Mouse (Mus musculus): ENCODE measurements around the gene Gm43738. TPM values are rescaled to one million over a fixed set of nuclear protein-coding genes. Genes with fewer than 3 reads are reported as not detected.
"Not testable (repeated sequence)": the region's sequence is repeated elsewhere in the genome, so short reads cannot be mapped to it uniquely, and the experiment has no call there.

Gm43738 gene
- polyA plus RNA-seq, 1 experiment: 0.08 TPM

- DNase-seq (ENCODE audit: extremely low spot score in 1 of 2, low spot score in 1 of 2): no peak
Measured at GRCm38 (mm10) chr3:89102495-89103290, 1.8 kb upstream of the Gm43738 start.

DNA sequence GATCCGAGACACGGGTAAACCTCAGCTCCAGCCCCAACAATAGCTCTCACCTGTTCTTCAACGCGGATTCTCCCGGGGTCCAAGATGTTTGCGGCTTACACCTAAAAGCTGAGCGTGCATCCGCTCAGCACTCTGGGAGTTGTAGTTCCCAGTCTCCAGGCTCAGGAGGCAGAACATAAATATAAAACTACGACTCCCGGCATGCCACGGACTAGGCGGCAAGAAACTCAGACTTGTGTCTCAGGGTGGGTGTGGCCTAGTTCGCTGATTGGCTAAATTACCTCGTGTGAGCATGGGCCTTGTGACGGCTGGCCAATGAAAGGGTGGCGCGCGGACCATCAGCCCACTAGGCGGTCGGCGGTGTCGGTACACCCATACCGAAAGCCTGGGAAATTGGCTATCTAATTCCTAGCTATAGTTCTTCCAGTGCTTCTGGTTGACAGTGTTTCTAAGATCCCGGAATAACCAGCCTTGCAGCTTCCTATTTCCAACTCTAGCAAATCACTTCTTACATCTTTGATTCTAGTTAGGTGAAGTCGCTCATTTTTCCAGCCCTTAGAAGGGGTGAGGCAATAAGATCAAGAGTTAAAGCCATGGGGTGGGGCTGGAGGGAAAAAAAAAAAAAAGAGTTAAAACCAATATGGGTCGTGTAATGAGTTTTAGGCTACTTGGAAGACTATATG is 1.1 kb upstream of the Gm43738 start, which contains the start of gene Fdps:
Gene Fdps (minus strand): TSS at position 148 of the 683 bp plus-strand sequence.
- peak; percentile 98 to 99 for DNase-seq (ENCODE audit: extremely low spot score in 1 of 2, low spot score in 1 of 2)

- DNase-seq (ENCODE audit: extremely low spot score in 1 of 2, low spot score in 1 of 2): peak in 1 of 2 experiments; percentile 65
Measured at GRCm38 (mm10) chr3:89101459-89101811, 536 bp upstream of the Gm43738 start.

GRCm38 (mm10) chr3:89094021-89094420 is 6.9 kb downstream of the Gm43738 start:
- DNase-seq (ENCODE audit: extremely low spot score in 1 of 2, low spot score in 1 of 2): no peak

DNA sequence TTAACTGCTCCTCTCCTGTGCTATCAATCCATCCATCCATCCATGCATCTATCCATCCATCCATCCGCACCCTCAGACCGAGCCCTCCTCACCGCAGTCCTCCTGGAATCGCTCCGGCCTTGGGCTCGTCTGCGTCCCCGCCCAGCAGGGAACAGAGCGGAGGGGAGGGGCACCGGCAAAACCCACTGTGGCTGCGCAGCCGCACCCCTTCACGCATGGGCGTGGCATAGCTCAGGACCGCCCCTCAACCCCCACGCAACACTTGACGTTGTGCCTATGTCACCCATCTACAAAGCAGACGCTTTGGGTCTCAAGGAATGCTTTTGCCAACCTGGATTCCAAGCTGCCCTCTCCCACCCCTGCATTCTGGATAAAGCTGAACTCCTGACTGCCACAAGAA is 7.7 kb downstream of the Gm43738 start, which contains the start of gene Rusc1:
Gene Rusc1 (minus strand): TSS at position 137 of the 400 bp plus-strand sequence.
- DNase-seq (ENCODE audit: extremely low spot score in 1 of 2, low spot score in 1 of 2): peak; percentile 91 to 96

GRCm38 (mm10) chr3:89092509-89093090 is 8.3 kb downstream of the Gm43738 start:
- DNase-seq (ENCODE audit: extremely low spot score in 1 of 2, low spot score in 1 of 2): no peak

DNA sequence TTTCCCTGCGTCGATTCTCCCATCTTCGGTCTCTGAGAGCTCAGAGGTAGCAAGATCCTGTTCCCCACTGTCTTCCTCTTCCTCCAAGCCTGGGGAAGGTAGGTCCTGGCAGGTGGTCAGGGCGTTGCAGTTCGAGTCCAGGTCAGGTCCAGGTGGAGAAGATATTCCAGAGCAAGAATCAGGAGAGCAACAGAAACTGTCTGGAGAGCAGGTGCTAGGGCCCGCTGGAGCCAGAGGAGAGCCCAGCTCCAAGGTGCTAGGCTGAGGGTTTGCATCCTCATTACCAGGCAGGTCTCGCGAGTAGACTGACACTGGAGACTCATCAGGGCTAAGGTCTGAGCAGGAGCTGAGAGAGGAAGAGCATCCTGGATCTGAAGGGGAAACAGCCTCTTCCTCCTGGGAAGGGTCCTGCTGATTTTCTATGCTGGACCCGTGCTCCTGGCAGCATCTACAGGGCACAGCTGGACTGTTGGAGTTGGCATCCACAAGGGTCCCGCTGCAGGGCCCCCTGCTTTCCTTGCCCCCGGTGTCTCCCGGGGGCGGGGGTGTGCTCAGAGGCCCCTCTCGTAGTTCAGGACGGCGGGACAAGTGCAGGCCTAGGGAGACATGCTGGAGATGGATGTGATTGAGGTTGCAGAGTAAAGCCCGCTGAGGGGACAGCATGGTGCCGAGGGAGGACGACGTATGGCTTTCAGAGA is 8.9 kb downstream of the Gm43738 start:
- DNase-seq (ENCODE audit: extremely low spot score in 1 of 2, low spot score in 1 of 2): no peak

DNA sequence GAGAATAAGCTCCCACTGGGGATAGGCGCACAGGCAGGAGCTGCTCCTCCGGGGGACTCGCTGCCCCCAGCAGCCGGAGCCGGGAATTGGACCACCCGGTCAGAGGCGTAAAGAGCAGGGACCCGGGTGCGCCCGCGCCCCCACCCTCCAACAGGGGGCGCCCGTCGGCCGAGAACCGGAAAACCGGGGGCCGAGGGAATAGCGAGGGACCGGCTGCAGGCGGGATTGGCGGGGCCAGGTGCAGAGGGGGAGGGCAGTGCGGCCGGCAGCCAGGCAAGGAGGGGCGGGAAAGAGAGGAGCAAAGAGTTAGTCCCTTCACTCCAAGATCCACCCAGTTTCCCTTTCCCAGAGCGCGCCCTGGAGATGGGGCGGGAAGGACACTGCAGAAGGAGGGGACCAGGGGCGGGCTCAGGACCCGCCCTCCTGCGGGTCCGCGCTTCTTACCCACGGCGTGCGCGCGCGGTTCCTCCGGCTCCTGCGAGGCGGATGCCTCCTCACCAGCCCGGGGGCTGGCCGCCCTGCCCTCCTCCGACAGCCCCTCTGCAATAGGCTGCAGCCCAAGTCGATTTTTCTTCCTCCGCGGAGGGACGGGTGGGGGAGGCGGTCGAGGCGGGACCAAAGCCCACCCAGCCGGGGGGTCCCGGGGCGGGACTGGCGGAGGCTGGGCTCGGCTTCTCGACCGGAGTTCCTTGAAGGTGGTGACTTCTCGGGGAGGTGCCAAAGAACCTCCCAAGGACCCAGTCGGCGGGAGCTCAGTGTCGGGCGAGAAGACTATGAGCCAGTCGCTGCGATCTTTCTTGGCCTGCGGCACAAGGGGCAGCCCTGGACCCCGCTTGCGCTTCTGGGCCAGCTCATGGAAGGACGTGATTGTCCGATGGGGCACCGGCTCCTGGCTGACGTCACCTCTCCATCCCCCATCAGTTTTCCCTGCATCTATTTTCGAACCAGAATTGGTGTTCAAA is 9.9 kb downstream of the Gm43738 start:
- peak in 1 of 2 experiments; percentile 86 for DNase-seq (ENCODE audit: extremely low spot score in 1 of 2, low spot score in 1 of 2)

DNA sequence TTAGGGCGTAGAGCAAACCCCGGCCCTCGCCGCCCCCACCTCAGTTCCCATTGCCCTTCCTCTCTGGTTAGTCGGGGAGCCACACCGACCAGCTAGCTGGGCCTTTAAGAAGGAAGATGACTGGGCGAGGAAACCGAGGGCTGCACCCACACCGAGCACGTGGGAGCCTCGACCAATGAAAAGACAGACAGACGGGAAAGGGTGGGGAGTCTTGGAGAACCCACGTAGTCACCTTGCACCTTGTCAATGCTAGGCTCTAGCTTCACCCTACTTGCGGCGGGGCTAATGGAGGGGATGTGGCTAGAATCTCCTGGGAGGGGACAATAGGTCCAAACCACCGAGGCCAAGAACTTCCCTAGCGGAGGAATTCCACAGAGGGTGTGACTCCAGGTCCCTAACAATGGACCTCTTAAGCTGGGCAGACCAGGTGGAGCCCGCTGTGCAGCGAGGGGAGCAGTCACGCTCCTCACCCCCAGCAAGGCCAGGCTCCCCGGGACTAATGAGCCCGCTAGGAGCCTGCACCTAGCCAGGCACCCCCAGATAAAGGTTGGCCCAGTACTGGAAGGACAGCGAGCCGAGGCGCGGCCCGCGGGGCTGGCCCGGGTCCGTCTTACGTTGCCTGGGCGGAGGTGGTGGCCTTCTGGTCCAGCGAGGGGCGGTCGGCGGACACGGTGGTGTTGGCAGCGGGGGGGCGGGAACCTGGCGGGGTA is 10.9 kb downstream of the Gm43738 start:
- DNase-seq (ENCODE audit: extremely low spot score in 1 of 2, low spot score in 1 of 2): peak; percentile 86 to 91

DNA sequence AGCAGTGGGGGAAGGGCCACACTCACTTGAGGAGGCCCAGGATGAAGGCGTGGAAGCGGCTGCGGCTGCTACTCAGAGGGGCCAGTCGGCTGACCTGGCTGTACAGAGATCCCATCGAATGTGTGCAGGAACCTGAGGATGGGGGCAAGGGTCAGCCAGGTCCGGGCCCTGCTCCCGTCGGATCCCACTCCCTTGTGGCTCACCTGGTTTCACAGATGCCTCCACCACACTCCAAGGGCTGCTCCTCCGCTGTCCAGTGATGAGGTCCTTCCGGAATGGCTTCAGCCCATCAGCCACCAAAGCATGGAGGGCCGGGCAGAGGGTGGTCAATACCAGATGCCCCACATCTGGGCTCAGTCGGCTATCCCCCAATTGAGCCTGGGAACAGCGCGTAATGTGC is 11.9 kb downstream of the Gm43738 start:
- no peak for DNase-seq (ENCODE audit: extremely low spot score in 1 of 2, low spot score in 1 of 2)

DNA sequence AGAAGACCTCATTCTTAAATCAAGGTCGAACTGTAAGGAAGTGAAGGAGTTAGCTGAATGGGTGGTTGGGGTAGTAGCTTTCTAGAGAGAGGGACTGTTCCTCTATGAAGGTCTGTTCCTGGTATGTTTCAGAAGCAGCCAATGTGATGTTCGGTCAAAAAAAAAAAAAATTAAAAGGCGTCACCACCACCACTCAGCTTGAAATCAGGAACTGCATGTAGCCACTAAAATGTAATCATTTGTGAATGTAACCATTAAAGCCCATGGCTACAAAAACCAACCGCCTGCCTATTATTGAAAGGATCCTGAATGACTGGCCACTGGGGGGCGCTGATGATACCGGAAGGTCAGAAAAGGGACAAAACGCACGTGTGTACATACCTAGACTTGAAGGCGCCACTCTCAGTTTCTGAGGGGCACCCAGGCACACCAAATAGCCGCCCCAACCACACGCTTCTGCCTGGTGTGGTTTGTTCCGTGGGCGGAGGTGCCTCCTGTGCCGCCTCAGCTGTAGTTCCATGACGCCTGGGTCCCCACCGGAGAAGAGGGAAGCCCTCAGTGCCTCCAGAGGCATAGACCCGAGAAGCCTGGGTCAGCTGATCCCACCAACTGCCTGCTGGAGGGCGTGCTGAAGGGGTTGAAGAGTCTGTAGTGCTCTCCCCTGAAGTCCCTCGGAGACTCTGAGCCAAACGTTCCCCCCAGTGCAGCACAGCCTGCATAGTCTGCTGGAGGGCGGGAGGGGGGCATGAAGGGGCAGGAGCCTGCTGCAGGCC is 13.4 kb downstream of the Gm43738 start:
- peak in 1 of 2 experiments; percentile 92 for DNase-seq (ENCODE audit: extremely low spot score in 1 of 2, low spot score in 1 of 2)

- no peak for DNase-seq (ENCODE audit: extremely low spot score in 1 of 2, low spot score in 1 of 2)
Measured at GRCm38 (mm10) chr3:89084654-89085190, 16.2 kb downstream of the Gm43738 start.

DNA sequence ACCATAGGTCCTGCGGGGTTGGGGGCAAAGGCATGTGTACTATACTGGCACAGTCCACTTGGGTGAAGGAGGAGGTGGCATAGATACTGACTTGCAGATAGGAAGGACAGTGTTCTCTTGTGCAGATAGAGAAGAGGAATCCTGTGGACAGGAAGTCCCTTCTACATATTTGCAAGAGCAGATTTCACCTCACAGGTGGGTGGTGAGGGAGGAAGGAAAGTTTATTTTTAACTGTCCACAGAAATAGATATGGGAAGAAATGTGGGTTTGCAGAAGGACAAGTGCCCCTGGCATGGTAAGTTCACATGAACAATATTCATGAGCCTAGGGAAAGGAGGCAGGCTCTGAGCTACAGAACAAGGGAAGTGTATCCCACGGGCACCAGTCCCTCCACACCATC is 16.8 kb downstream of the Gm43738 start:
- peak in 1 of 2 experiments; percentile 41 for DNase-seq (ENCODE audit: extremely low spot score in 1 of 2, low spot score in 1 of 2)

DNA sequence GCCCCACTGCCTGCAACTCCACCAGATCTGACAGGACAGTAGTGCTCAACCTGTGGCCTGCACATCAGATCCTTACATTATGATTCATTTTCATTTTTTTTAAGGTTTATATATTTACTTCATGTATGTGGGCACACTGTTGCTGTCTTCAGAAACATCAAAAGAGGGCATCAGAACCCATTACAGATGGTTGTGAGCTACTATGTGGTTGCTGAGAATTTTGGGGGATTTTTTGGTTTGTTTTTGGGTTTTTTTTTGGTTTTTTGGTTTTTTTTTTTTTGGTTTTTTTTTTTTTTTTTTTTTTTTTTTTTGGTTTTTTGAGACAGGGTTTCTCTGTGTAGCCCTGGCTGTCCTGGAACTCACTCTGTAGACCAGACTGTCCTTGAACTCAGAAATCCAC is 18.6 kb downstream of the Gm43738 start:
- not testable (repeated sequence) for DNase-seq (ENCODE audit: extremely low spot score in 1 of 2, low spot score in 1 of 2)

- no peak for DNase-seq (ENCODE audit: extremely low spot score in 1 of 2, low spot score in 1 of 2)
Measured at GRCm38 (mm10) chr3:89077383-89077782, 23.5 kb downstream of the Gm43738 start.

GRCm38 (mm10) chr3:89067265-89067664 is 33.6 kb downstream of the Gm43738 start:
- DNase-seq (ENCODE audit: extremely low spot score in 1 of 2, low spot score in 1 of 2): peak in 1 of 2 experiments; percentile 38

- no peak for DNase-seq (ENCODE audit: extremely low spot score in 1 of 2, low spot score in 1 of 2)
Measured at GRCm38 (mm10) chr3:89061696-89062095, 39.2 kb downstream of the Gm43738 start.

- DNase-seq (ENCODE audit: extremely low spot score in 1 of 2, low spot score in 1 of 2): peak in 1 of 2 experiments; percentile 54
Measured at GRCm38 (mm10) chr3:89058783-89059182, 42.1 kb downstream of the Gm43738 start.

Measured in frontal cortex, adult 2 months (tissue).